Comparison of ENCODE assay signal across 24 mouse cellular contexts in the genomic region with DNA sequence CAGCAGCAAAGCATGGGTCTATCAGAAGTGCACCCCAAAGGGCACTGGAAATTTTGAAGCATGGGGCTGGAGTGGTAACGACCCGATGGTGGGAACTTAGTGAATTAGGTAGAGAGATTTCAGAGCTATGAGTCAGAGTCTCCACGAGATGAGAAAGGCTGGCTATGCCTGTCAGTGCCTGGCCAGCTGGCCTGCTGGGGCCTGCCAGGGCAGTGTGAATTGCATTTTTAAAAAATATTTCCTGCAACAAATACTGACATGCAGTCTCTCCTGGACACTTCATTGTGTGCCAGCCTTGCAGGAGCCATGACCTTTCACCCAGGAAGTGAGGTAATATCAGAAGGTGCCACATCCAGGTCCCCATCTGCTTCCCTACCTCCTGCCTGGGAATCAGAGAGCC. TPM values are rescaled to one million over a fixed set of nuclear protein-coding genes. Genes with fewer than 3 reads are reported as not detected.
DNase-seq lines count a peak whose midpoint lies in the region; ATAC-seq lines count a peak whose summit lies in the region.
"Had no signal": no experiment of that assay in that cellular context is flagged by ENCODE, and none has a peak within 500 bp of the region (broad histone marks: within the 10 kb centered on the region; RNA-seq: fewer than 3 reads in every experiment).

No protein-coding gene starts in this region.

- no peak overlapping the region for H3K4me2 ChIP-seq in forebrain, embryonic 13.5 days
- H3K4me2 ChIP-seq: embryonic facial prominence, embryonic 15.5 days; kidney, embryonic 15.5 days; midbrain, embryonic 13.5 days had no signal

- no peak overlapping the region for H3K9ac ChIP-seq in forebrain, embryonic 13.5 days
- H3K9ac ChIP-seq: embryonic facial prominence, embryonic 15.5 days; kidney, embryonic 15.5 days; liver, embryonic 14.5 days; midbrain, embryonic 13.5 days had no signal

- no peaks in the 10 kb centered on the region for H3K27me3 ChIP-seq in forebrain, embryonic 13.5 days
- H3K27me3 ChIP-seq: embryonic facial prominence, embryonic 15.5 days; kidney, embryonic 15.5 days; midbrain, embryonic 13.5 days had no signal

- no peak overlapping the region for H3K4me3 ChIP-seq in forebrain, embryonic 13.5 days
- H3K4me3 ChIP-seq: embryonic facial prominence, embryonic 10.5 days; embryonic facial prominence, embryonic 15.5 days; kidney, embryonic 15.5 days; midbrain, embryonic 13.5 days had no signal

- H3K36me3 ChIP-seq in forebrain, embryonic 13.5 days (ENCODE audit: poor library complexity, severe bottlenecking), result no peaks in the 10 kb centered on the region
- H3K36me3 ChIP-seq: embryonic facial prominence, embryonic 10.5 days; midbrain, embryonic 13.5 days had no signal

- DNase-seq in cerebellum, adult 11-12 months, result peak; percentile 18
- DNase-seq in cerebellum, postnatal 4 days (ENCODE audit: low spot score in 2 of 2), result no peak
- peak; percentile 9 to 41 for DNase-seq in urinary bladder, adult 18-20 months (ENCODE audit: low spot score in 2 of 2)
- no peak for DNase-seq in urinary bladder, postnatal 4 days (ENCODE audit: low spot score in 2 of 2)
- peak; percentile 64 for DNase-seq in fibroblast of lung, adult 2 months (ENCODE audit: low read depth)
- DNase-seq in left cerebral cortex, adult 9 months (ENCODE audit: low spot score in 2 of 2), result no peak
- DNase-seq: adrenal gland, adult 8-10 months; gastrocnemius, postnatal 14 days; kidney, adult 18-20 months; kidney, postnatal 25 days; left cerebral cortex, postnatal 4 days; lung, adult 2 months; lung, postnatal 10 days; right cerebral cortex, postnatal 14 days had no signal

- H3K9me3 ChIP-seq in forebrain, embryonic 13.5 days (replicated peaks), result no peaks in the 10 kb centered on the region
- H3K9me3 ChIP-seq: embryonic facial prominence, embryonic 10.5 days; embryonic facial prominence, embryonic 15.5 days; kidney, embryonic 15.5 days; midbrain, embryonic 13.5 days had no signal

- WGBS in forebrain, embryonic 13.5 days, result 82% methylated on average over 3 of the region's 3 CpGs

- H3K27ac ChIP-seq in forebrain, embryonic 13.5 days, result no peak overlapping the region
- H3K27ac ChIP-seq: embryonic facial prominence, embryonic 10.5 days; embryonic facial prominence, embryonic 15.5 days; kidney, embryonic 15.5 days; liver, embryonic 14.5 days; macrophage; midbrain, embryonic 13.5 days had no signal

- no peak for ATAC-seq in forebrain, embryonic 13.5 days
- ATAC-seq: activated CD4-positive, CD25-positive, alpha-beta regulatory T cell, adult 4 months; forebrain, embryonic 14.5 days; hindbrain, embryonic 16.5 days; midbrain, embryonic 13.5 days had no signal

- no peaks in the 10 kb centered on the region for H3K4me1 ChIP-seq in forebrain, embryonic 13.5 days
- H3K4me1 ChIP-seq: embryonic facial prominence, embryonic 10.5 days; embryonic facial prominence, embryonic 15.5 days; kidney, embryonic 15.5 days; midbrain, embryonic 13.5 days had no signal

RNA-seq across cellular contexts. Expression of a gene that starts 40.8 kb away (rescaled TPM):
- polyA plus RNA-seq in forebrain, embryonic 13.5 days (2015; fragmentation: Nextera tagmentation; extraction: Ambion mirVana), result 11.9 and 13.7 TPM in 2 replicates

Comparison
In these comparisons a context has a peak if more than half of its experiments do, and no peak if none do; other contexts are left out.
1. DNase-seq: peak in cerebellum, adult 11-12 months (single experiment), urinary bladder, adult 18-20 months (2 of 2) and fibroblast of lung, adult 2 months (single experiment); none in cerebellum, postnatal 4 days (0 of 2), urinary bladder, postnatal 4 days (0 of 2) and left cerebral cortex, adult 9 months (0 of 2).